Mouse (Mus musculus) intestine, postnatal 0 days (tissue): ENCODE data around the gene Eya4. TPM values are rescaled to one million over a fixed set of nuclear protein-coding genes. Genes with fewer than 3 reads are reported as not detected.

Experiments
- ATAC-seq: fragments of 200-750 bp; cut with Nextera tagmentation; 2 replicates; pipeline ENCODE4 v1.8.0; 2017; ENCODE audit warnings: mild to moderate bottlenecking, moderate TSS enrichment, moderate library complexity
- H3K27ac ChIP-seq: fragments of 300-500 bp; sonication (generic); 2 replicates; pipeline ENCODE4 v1.5.1; 2014; ENCODE audit warnings: mild to moderate bottlenecking, low read depth, low read length, moderate library complexity
- H3K27me3 ChIP-seq: fragments of 300-500 bp; sonication (generic); replicated peaks from 2 replicates; pipeline ENCODE4 v1.6.1; 2014; ENCODE audit warnings: low read length, mixed read lengths; ENCODE audit not compliant: control insufficient read depth, insufficient read depth
- H3K36me3 ChIP-seq: fragments of 300-500 bp; sonication (generic); 2 replicates; pipeline ENCODE4 v1.6.1; 2014; ENCODE audit warnings: mild to moderate bottlenecking, moderate library complexity; ENCODE audit not compliant: control insufficient read depth, insufficient read depth
- H3K4me1 ChIP-seq: fragments of 300-500 bp; sonication (generic); replicated peaks from 2 replicates; pipeline ENCODE4 v1.6.1; 2014; ENCODE audit warnings: antibody characterized with exemption, low read length, mixed read lengths; ENCODE audit not compliant: control insufficient read depth, insufficient read depth
- H3K4me2 ChIP-seq: fragments of 300-500 bp; sonication (generic); replicated peaks from 2 replicates; pipeline ENCODE4 v1.6.1; 2014; ENCODE audit warnings: low read depth, mild to moderate bottlenecking, moderate library complexity
- H3K4me3 ChIP-seq: fragments of 300-500 bp; sonication (generic); 2 replicates; pipeline ENCODE4 v1.5.1; 2014; ENCODE audit warnings: low read depth, low read length
- H3K9ac ChIP-seq: fragments of 300-500 bp; sonication (generic); 2 replicates; pipeline ENCODE4 v1.6.1; 2014; ENCODE audit warnings: mild to moderate bottlenecking, low read depth, low read length
- H3K9me3 ChIP-seq: fragments of 300-500 bp; sonication (generic); 2 replicates; pipeline ENCODE4 v1.6.1; 2016; ENCODE audit warnings: mixed run types; ENCODE audit not compliant: control insufficient read depth
- CTCF ChIP-seq: sonication (generic); IDR thresholded peaks from 2 replicates; pipeline ENCODE4 v1.5.1; 2016; ENCODE audit warnings: low read depth, mild to moderate bottlenecking, control low read depth, antibody characterized with exemption, moderate library complexity
- WGBS: fragments of 180-500 bp; shearing (Covaris S2); extraction: QIAGEN DNeasy Blood & Tissue Kit; methylation state at CpG from one replicate; pipeline ENCODE4 v1.1.7; 2014; 5-methylcytosine and 5-hydroxymethylcytosine counted together
- polyA plus RNA-seq: library from polyadenylated mRNA; unstranded; fragments of >200 nt; fragmentation: Nextera tagmentation; extraction: Ambion mirVana; gene quantifications from 2 replicates; pipeline ENCODE4 v1.2.1, GENCODE M21; 2015

Eya4 gene
- polyA plus RNA-seq, 1 experiment from 2014 or later: 0.69 TPM

DNA sequence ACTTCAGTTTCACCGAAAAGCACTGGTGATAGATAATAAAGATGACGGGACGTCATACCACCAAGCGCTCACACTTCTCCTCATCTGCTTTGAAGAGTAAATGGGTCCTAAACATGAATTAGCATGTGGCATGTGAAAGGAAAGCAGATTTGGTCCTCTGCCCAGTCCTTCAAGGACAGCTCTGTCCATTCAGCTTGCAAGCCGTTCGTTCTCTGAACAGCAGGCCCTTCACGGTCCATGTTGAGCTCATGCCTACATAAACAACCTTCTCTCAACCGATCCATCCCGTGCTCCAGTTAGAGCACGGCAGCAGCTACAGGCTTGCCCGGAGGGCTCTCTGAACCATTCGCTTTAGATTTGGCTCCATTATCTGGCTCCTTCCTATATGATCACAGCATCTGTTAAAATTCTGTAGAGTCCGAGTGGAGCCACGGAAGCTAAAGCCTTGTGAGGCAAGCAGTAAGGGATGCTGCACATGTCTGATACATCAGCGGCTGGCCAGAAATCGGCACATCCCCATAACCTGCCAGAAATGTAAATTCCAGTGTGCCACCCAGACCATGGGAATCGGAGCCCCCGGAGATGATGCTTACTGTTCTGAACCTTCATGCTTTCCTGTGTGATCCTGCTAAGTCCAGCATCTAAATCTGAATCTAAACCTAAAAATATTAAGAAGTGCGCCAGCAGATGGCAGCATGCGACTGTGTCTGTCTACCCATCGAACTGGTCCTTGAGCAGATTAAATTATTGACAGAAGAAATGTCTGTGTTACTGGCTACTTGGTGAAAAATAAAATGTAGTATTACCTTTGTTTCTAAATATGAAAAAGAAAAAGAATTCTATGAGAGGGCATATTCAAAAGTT is 264.0 kb downstream of the Eya4 start:
- no peaks in the 10 kb centered on the region for H3K27me3 ChIP-seq

DNA sequence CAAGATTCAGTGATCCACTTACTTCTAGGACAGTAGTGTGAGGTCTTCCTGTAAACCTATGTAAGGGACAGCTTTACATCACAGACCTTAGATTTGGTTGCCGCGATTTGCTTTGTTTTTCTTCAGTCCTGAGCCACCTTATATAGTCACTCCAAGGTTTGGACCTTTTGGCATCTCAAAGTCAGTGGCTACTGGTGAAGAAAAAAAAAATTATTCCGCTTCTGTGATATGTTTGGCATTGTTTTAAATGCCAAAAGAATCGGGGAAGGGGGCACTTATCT is 269.1 kb downstream of the Eya4 start:
- Histone ChIP-seq H3K27ac (no peak overlapping the region), H3K9ac (no peak overlapping the region), H3K27me3 (no peaks in the 10 kb centered on the region), H3K4me1 (no peaks in the 10 kb centered on the region), H3K36me3 (no peaks in the 10 kb centered on the region), H3K4me2 (no peak overlapping the region), H3K4me3 (no peak overlapping the region), H3K9me3 (no peaks in the 10 kb centered on the region)
- 34% methylated on average over 4 of the region's 4 CpGs for WGBS
- no peak for TF ChIP-seq CTCF
- ATAC-seq: no peak

More for the DNA sequence above, 264.0 kb downstream of the Eya4 start:
- H3K4me1 ChIP-seq: no peaks in the 10 kb centered on the region
- 60% methylated on average over 21 of the region's 21 CpGs for WGBS
- H3K4me3 ChIP-seq: no peak overlapping the region
- H3K9me3 ChIP-seq: no peaks in the 10 kb centered on the region
- no peak for ATAC-seq
- peak; percentile 78 for TF ChIP-seq CTCF
- no peak overlapping the region for H3K4me2 ChIP-seq
- no peaks in the 10 kb centered on the region for H3K36me3 ChIP-seq
- no peak overlapping the region for H3K9ac ChIP-seq
- H3K27ac ChIP-seq: no peak overlapping the region

DNA sequence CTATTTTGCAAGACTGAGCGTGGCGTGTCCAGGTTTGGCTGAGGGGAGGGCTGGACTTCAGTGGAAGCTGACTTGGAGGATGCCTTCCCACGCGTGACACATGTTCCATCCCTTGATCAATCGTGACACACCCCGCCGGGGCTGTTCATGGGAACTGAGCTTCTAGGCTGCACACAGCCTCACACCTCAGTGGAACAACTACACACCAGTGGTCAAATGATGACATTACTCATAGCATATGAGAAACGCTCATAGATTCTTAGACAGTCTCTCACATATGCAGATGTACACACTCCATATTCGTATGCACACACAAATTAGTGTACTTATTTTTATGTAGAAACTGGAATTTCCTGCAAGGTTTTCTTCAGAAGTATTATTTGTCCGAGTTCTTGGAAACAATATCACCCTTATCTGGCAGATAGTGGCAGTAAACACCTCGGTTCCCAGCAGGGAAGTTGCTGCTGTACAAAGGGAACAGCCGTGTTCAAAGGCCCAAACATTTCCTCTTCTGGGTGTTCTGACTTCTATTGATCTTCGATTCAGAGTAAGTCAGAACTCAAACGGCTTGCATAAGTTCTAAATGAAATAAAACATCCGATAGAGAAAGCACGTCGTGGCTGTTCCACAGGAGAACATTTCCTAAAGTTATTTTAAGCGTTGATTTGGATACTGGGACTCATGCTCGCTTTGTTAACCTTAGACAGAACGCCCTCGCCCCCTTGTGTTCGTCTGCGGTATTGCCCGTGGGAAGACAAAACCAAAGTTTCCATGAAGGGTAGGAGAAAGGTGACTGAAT is 269.6 kb downstream of the Eya4 start:
- no peaks in the 10 kb centered on the region for H3K4me1 ChIP-seq
- no peaks in the 10 kb centered on the region for H3K36me3 ChIP-seq
- 34% methylated on average over 24 of the region's 24 CpGs for WGBS
- no peak overlapping the region for H3K9ac ChIP-seq
- TF ChIP-seq CTCF: peak; percentile 97
- ATAC-seq: no peak
- H3K27me3 ChIP-seq: no peaks in the 10 kb centered on the region
- no peaks in the 10 kb centered on the region for H3K9me3 ChIP-seq
- no peak overlapping the region for H3K27ac ChIP-seq
- no peak overlapping the region for H3K4me3 ChIP-seq
- peak overlapping the region; percentile 33; the same call in 1 of the 2 replicates for H3K4me2 ChIP-seq

DNA sequence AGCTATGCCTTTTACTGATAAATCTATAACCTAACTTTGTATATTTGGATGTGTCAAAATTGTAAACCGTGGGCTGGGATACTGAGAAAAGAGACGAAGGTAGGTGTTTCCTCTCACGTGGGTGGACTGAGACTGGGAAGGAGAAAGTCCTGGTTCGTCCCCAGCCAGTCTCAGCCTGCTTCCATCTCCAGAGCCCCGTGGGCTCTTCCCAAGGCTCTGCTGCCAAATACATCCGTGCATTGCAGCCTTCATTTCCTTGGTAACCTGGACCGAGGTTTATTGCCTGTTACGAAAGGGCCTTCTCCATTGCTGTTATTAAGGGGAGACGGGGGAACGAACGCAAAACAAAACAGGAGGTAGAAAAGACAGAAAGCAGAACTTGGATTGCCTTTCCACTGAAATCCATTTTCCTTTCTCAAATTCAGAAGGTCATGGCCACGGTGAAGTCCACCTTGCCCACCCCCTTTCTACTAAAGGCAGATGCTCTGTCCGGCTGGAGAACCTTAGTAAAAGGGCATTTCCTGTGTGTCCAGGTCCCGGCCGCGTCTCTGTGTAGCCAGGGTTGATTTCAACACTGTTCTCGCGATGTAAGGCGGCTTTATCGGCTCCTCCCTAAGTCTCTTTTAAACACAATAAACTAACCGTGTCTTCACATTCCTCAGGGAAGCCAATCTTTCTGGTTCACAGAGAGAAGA is 273.7 kb downstream of the Eya4 start:
- TF ChIP-seq CTCF: no peak
- H3K9me3 ChIP-seq: no peaks in the 10 kb centered on the region
- peak overlapping the region; percentile 34; the same call in 1 of the 2 replicates for H3K9ac ChIP-seq
- H3K36me3 ChIP-seq: no peaks in the 10 kb centered on the region
- WGBS: 20% methylated on average over 21 of the region's 21 CpGs
- no peaks in the 10 kb centered on the region for H3K4me1 ChIP-seq
- H3K4me2 ChIP-seq: peak overlapping the region; percentile 62
- H3K4me3 ChIP-seq: peak overlapping the region; percentile 35
- H3K27me3 ChIP-seq: no peaks in the 10 kb centered on the region
- ATAC-seq: no peak
- peak overlapping the region; percentile 23; the same call in 1 of the 2 replicates for H3K27ac ChIP-seq

DNA sequence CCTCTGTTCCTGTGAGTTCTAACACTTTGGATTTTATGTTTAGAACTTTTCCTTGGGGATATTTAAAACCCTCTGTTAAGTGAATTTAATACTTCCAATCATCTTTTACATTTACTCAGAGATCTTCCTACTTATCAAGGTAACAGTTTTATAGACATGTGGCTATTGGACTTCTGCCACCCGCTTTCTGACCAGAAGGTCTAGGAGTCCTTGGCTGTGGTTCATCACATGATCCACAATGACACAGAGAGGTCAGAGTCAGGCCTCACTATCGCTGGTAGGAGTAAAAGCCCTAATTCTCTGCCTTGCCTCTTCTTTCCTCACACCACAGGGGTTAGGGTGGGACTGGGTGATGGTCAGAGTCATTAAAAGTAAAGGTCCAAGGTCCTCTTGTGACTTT is 277.2 kb downstream of the Eya4 start:
- no peak for TF ChIP-seq CTCF
- Histone ChIP-seq H3K4me3 (no peak overlapping the region), H3K4me1 (no peaks in the 10 kb centered on the region), H3K36me3 (no peaks in the 10 kb centered on the region), H3K9ac (no peak overlapping the region), H3K9me3 (no peaks in the 10 kb centered on the region), H3K27ac (no peak overlapping the region), H3K27me3 (no peaks in the 10 kb centered on the region), H3K4me2 (no peak overlapping the region)
- WGBS: 41% methylated on average over 2 of the region's 2 CpGs
- no peak for ATAC-seq

DNA sequence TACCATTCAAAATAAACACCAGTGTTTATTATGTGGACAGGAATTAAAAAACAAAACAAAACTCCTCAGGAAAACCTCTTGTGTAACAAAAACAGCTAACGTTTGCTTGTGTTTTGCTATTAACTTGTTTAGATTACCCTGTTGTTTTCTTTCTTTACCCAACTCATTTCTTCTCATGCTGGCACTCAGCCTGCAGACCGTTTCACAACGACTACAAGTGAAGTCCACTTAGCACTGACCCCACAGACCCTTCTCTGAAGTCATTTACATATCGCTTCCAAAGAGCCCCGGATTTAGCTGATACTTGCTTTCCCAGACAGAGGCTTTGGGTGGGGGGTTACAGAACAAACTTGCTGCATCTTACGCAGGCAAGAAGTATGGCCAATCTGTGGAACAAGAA is 286.9 kb downstream of the Eya4 start:
- Histone ChIP-seq H3K4me3 (no peak overlapping the region), H3K36me3 (no peaks in the 10 kb centered on the region), H3K4me2 (no peak overlapping the region), H3K9ac (no peak overlapping the region), H3K27ac (no peak overlapping the region), H3K4me1 (no peaks in the 10 kb centered on the region), H3K27me3 (no peaks in the 10 kb centered on the region), H3K9me3 (no peaks in the 10 kb centered on the region)
- TF ChIP-seq CTCF: no peak
- no peak for ATAC-seq
- WGBS: 48% methylated on average over 6 of the region's 6 CpGs
